Mouse (Mus musculus) adrenal gland, postnatal 14 days (tissue): ENCODE data around the gene Rnpepl1. TPM values are rescaled to one million over a fixed set of nuclear protein-coding genes. Genes with fewer than 3 reads are reported as not detected.

ENCODE experiments used
- DNase-seq: peaks from one replicate; pipeline ENCODE4 v3.0.0; 2021; ENCODE audit warnings: mixed read lengths
- total RNA-seq: library from RNA; stranded (reverse); gene quantifications from 2 replicates; pipeline ENCODE4 v1.2.3, GENCODE M21; 2021

Gene Rnpepl1
- total RNA-seq, 1 experiment from 2014 or later: 74.6 TPM

DNA sequence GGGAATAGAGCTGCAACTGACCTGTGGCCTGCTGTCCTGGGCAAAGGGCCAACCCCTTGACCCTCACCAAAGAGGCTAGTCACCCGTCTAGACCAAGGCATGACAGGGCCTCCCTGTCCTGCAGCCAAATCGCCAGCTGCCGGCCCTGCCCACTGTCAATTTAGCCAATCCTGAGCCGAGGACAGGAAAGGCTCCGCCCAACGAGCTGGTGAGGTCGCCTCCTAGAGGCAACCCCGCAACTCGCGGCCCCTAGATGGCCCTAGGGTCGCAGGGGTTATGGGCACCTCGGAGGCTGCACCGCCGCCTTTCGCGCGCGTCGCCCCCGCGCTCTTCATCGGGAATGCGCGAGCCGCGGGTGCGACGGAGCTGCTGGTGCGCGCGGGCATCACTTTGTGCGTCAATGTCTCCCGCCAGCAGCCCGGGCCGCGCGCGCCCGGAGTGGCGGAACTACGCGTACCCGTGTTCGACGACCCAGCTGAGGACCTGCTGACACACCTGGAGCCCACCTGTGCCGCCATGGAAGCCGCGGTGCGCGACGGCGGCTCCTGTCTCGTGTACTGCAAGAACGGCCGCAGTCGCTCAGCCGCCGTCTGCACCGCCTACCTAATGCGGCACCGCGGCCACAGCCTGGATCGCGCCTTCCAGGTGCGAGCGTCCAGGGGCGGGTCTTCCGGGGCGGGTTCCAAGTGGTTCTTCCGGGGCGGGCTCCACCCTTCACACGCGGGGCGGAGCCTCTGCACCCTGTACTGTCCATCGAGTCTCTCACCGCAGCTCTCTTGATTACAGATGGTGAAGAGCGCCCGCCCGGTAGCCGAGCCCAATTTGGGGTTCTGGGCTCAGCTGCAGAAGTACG is 3.6 kb upstream of the Rnpepl1 start, which contains the start of gene Dusp28:
TSS of gene Dusp28 (plus strand) at position 203 of the 853 bp plus-strand sequence.
- DNase-seq: peak; percentile 97

DNA sequence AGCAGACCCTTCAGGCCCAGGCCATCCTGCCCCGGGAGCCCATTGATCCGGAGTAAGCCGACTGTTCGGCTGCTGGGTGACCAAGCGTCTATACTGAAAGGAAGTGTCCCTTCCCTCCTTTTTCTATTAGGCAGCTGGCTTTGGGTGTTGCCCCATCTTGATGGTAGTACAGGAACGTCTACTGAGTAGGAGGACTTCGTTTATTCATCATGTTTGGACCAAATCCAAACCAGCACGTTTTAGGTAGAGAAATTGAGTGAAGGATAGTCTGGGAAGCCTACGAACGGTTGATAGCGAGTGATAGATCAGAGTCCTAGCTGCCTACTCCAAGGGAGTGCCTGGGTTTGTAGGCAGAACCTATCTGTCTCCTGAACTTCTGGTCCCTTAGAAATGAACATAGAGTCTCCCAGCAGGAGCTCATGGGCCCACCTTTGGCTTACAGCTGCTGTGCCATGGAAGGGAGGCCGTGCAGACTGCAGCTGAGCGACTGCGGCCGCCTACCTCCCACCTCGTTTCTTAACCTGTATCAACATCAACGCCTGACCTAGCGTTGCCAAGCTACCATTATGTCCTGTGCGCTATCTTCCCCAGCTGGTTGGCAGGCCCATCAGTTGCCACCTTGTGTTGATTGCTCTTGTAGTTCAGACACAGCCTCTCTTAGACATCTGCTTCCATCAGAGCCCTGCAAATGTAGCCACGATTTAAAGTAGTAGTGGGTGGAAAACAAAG is 2.8 kb upstream of the Rnpepl1 start:
- no peak for DNase-seq

DNA sequence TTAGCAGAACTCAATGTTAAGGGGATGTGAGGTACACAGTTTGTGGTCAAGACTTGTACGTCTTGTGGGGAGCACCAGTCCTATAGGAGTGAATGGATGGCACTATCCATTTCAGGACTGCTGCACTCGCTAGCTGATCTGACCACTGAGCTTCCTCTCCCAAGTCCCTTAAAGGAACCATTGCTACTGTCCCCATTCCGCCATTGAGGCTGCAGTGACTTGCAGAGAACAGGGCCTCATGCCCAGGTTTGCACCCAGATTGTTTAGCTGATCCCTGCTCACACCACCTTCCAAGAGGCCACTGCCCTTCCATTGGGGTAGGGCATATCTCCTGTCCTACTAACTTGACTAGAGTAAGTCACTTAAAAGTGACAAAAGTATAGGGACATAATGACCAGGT is 1.9 kb upstream of the Rnpepl1 start:
- no peak for DNase-seq

DNA sequence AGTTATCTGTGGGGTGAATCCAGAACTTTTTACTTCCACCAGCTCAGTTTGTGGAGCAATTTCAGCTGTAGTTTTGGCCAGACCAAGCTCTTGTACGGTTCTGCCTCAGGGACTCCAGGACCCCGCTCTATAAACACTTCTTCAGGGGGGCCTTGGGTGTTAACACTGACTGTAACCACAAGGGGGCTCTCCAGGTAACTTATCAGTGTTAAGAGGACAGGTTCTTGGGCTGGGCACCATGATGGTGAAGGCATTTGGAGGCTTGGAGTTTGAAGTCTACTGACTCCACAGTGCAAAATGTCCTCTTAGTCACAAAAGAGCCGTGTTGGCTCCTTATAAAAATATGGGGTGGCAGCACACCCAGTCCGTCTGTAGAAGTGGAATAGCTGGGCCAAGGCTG is 1.5 kb upstream of the Rnpepl1 start:
- no peak for DNase-seq

DNA sequence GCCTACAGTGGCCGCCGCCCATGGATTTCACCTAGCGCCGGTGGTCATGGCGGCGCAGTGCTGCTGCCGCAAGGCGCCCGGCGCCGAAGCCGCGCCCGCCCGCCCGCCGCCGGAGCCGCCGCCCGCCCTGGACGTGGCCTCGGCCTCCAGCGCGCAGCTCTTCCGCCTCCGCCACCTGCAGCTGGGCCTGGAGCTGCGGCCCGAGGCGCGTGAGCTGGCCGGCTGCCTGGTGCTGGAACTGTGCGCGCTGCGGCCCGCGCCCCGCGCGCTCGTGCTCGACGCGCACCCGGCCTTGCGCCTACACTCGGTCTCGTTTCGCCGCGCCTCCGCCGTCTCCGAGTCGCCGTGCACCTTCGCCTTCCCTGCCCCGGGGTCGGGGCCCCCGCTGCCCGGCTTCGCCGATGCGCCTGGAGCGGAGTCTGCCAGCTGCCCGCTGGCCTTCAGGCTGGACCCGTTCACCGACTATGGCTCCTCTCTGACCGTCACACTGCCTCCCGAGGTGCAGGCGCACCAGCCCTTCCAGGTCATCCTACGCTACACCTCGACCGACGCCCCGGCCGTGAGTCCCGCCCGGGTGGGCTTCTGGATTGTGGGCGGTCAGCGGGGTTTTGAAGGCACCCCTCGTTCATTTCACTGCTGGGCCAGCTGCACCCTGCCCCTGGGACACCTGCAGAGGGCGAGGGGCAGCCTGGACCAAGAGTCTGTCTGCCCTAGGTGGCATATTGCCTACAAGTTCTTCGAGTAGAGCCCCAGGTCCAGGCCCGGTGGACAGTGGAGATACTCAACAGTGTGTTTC is 540 bp downstream of the Rnpepl1 start:
- DNase-seq: peak; percentile 82

DNA sequence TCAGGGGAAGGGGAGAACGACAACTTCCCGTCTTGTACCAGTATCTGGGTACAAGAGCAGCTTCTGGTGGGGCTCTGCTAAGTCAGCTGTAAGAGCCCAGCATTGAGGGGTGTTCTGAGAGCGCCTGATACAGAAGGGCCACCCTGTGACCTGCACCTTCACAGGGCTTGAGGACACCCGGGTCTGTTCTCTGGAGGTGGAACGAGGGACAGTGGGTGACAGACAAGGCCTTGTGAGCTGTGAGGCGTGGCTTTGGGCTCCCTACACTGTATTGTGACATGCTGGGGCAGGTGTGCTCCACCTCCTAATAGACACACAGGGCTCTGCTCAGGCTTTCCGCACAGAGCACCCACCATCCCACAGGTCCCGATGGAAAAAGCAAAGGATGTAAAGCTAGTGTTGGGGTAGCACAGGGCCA is 1.1 kb downstream of the Rnpepl1 start:
- DNase-seq: no peak

DNA sequence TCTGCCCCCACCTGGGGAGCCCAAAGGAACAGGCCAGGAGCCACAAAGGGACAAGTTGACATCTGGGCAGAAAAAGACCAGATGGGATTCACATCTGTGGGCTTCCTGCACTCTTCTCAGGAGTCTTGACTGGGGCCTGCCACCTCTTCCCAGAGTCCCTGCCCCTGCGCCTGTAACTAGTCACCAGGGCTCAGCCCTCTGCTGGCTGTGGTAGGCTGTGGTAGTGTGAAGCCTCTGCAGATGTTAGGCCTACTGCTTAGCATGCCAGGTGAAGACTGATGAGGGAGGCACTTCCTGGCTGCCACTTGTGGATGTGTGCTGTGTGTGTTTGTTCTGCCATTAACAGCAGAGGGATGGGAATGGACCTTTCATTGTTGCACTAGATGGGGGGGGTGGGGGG is 1.7 kb downstream of the Rnpepl1 start:
- DNase-seq: no peak

DNA sequence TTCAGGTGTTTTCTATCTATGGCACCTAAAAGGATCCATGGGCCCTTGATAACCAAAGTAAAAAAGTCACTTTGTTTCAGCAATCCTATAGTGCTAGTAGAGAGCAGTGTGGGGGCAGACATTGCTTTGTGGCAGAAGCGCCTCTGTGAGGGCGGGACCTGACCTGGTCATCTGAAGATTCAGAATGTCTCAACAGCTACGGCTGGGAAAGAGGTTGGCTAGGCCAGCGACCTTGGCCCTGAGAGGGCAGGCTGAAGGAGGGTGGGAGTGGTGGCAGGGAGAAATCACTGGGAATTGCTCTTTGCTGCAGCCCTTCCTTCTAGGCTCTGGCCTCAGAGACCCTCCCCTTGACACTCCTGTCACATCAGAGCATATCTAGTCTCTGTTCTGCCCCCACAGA is 3.7 kb downstream of the Rnpepl1 start:
- DNase-seq: peak; percentile 43

DNA sequence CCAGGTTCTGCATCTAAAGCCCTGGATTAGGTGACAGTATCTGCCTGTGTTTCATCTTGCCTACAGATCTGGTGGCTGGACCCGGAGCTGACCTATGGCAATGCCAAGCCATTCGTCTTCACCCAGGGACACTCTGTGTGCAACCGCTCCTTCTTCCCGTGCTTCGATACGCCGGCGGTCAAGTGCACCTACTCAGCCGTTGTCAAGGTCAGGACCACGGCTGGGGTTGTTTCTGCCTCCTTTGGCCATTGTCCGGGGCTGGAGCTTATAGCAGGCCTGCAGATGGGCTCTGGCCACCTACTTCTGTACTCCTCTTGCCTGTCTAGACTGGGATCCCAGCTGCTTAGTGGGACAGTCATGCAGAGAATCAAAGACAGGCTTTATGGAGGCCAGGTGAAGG is 4.4 kb downstream of the Rnpepl1 start:
- DNase-seq: peak; percentile 24

DNA sequence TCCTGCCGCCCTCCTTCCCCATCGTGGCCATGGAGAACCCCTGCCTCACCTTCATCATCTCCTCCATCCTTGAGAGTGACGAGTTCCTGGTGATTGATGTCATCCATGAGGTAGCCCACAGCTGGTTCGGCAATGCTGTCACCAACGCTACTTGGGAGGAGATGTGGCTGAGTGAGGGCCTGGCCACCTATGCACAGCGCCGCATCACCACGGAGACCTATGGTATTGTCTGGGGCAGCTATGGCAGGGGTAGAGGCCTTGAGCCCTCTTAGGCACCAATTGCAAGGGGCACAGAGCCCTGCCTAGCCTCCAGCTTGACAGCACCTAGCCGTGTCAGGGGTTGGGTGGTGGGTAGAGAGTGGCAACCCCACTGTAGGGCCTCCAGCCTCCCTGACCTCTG is 6.1 kb downstream of the Rnpepl1 start:
- DNase-seq: peak; percentile 3

DNA sequence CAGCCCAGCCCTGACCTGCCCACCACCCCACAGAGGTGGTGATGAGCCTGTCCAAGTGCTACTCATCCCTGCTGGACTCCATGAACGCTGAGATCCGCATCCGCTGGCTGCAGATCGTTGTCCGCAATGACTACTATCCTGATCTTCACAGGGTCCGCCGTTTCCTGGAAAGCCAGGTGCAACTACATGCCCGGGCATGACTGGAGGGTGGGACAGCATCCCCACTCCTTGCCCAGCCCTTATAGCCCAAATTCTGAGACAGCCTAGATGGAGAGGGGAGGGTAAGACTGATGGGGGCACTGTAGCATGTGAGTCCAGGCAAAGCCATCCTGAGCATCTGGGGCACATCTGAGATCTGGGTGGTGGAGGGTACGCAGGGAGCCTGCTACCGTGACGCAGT is 8.6 kb downstream of the Rnpepl1 start:
- no peak for DNase-seq

DNA sequence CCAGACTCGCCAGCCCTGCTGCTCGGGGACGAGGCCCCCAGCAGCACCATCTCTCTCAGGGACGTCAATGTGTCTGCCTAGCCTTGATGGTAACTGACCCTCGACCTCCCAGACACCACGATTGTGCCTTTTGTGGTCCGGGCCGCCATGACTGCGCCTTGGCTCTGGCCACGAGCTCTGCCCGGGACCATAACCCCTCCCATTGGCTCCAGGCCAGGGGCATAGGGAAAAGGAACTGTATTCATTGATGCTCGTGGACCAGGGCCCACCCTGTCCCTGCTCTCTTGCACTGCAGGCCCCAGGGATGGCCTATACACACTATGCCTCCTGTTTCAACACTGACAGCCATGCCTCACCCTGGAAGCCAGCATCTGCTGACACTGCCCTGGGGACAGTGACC is 9.2 kb downstream of the Rnpepl1 start:
- no peak for DNase-seq

DNA sequence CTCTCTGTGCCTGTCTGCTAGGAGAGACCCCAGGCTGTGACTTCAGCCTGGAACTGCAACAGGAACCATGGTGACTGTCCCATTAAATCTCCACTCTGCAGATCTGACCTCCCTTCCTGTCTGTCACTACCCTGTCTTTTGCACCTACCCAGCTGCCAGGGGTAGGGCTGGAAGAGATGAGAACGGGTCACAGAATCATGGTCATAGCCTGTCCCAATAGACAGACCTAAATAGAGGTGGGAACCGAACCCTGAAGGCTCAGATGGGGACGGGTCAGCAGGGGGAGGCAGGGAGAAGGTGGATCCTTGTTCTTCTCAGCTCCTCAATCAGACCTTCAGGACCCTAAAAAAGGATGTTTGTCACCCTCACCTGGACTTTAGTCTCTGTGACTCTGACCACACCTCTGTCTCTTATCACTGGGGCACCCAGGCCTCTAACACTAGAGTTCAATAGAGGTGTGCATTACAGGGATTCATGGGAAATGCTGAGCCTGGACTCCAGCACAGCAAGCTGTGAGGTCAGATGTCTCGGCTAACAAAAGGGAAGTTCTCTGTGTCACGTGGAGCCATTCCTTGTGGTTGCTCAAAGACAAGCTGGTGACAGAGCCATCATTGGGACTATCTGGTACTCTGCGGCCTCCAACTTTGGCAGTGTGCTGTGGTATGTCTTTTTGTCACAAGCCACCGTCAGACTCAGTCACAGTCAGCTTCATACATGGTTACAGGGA is 10.1 kb downstream of the Rnpepl1 start:
- no peak for DNase-seq

DNA sequence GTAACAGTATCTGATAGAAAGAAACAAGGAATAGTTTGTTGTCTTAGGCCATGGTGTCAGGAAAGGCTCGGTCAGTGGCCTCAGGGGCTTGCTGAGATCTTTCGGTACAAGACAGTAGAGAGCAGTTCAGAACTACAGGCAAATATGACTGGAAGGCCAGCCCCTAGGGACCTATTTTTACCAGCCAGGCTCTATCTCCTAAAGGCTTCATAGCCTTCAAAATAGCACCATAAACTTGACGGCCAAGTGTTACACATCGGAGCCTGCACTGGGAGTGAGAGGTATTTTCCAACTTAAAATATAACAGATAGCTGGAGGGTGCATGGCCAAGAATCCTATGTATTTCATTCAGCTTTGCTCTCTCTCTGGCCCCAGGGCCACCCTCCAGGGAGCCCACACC is 10.9 kb downstream of the Rnpepl1 start:
- DNase-seq: no peak

DNA sequence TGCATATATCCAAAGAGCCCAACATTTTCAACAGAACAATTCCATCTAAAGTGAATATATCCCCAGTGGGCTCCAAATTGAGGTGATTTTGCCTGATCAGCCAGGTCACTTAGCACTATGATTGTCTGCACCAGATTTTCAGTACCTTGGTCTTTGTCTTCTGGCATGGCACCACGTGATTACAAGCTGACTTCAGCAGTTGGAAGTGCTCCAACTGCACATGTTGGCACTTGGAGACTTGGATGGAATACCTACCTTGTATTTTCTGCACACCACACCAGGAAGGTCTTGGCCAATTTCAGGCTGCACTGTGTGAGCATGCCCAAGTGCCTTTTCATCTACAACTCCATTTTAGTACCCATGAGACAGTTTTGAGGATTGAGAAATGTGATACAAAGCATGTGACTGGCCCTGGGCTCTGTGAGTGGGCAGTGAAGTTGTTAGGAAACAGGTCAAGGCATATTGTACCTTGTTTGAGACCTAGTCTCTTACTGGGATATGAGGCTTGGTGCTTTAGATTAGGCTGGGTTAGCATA is 19.7 kb downstream of the Rnpepl1 start:
- DNase-seq: no peak

DNA sequence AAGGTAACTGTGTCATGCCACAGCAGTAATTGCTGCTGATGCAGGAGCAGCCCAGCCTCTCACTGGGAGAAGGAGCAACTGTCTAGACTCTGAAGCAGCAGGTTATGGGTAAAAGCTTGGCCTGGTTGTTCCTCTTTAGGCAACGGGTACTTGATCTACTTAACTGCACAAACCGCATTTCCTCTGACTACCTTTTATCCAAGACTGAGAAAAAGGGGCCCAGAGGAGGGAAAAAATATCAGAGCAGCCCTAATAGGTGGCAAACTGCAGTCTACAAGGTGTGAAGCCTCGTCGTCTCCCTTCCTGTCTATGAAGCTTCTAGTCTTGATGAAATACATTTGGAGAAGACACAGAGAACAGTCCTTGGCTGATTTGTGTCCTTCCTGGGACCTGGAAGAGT is 23.0 kb downstream of the Rnpepl1 start:
- no peak for DNase-seq

DNA sequence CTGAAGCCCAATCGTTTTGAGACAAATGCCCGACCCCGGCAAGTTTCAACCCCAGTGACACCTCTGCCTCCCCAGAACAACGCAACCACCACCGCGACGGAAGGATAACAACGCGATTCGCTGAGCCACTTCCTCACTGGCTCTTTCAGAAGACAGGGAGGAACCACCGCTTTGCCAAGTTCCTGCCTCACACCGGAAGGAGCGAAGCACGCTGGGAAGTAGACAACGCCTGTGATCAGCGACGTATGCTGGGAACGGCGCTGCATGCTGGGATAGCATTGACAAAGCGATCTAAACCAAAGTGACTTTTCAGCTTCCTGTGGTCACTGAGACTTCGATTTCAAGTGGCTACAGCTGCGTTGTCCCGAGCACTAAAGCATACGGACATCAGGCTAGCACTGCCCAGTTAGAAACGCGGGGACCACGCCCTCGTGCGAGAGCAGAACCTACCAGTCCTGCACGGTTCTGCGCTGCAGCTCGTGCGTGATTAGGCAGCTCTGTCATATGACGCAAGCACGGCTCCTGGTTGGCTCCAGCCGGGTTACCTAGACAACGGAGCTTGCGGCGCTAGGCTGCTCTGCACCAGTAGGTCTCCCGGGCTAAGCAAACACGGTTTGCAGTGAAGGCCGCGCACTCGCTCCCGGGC is 23.7 kb downstream of the Rnpepl1 start, which contains the start of gene Capn10:
TSS of gene Capn10 (plus strand) at position 195 of the 646 bp plus-strand sequence.
- DNase-seq: peak; percentile 95

DNA sequence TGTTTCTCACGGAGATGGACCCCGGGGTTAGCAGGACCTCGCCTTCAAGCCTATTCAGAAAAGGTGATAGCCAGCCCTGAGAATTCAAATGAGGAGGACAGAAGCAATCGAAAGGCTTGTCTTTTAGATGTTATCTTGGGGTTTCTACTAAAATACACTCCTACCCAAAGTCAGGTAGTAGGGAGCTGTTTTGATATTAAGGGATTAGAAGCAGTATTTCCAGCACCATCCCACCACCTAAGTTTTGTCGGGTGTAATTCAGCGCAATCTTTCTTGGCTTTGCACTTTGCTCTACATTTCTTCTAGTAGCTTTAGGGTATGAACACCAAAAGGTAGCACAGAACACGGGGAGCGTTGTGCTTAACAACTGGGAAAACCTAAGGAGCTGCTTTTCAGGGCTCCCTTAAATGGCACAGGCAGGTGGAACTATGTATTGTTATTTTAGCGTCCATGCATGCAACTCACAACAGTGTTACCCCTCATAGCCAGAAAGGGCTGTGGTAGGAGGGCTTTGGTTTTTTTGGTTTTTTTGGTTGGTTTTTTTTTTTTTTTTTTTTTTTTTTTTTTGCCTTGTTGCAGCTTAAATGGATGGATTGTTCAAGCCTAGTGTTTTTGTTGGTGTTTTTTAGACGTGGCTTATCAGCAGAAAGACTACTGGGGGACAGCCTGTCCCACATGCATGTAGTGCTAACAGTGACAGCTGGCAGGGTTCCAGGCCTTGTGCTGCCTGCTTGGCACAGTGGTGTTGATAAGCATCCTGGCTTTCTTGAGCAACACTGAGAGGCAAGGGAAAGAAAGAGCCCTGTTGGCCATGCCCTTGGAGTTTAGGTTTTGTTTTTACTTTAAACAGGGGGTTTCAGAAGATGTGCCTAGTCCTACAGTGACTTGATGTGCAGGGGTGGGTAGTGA is 24.7 kb downstream of the Rnpepl1 start:
- DNase-seq: peak; percentile 75

DNA sequence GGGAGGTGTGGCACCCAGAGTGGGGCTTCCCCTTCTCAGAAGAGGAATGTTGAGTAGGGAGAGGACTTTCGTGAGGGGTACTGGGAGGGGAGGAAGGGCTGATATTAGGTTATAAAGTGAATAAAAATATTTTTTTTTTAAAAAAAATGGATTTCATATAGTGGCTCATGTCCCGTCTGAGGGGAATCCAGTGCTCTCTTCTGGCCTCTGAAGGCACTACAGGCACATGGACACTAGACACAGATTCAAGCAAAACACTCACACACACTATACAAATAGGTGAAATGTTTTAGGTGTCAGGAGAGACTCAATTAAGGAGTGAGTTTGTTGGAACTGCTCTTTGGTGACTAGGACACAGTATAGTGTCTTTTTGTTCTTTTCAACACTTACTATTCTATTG is 25.4 kb downstream of the Rnpepl1 start:
- peak; percentile 4 for DNase-seq

DNA sequence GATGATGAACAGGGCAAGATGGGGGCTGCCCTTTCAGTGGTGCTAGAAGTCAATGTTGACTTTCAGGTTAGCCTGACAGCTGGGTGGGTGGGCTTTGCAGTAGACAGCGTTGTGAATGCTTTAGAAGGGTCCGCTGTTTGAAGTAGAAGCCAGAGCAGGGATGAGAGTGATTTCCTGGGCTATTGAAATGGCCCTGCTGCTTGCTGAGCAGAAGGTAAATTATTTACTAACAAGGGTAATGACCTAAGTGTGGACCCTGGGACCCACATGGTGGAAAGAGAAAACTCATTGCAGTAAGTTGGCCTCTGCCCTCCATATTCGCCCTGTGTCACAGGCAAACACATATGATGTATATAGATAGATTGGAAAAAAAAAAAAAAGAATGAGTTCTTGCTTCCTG is 25.9 kb downstream of the Rnpepl1 start:
- DNase-seq: peak; percentile 1
